Mouse (Mus musculus): ENCODE results near the gene Prrc2b.

GRCm38 (mm10) chr2:32169292-32169691 is 18.4 kb downstream of the Prrc2b start:
- TF ChIP-seq POLR2A (IDR thresholded peaks at IDR 0.05; ENCODE audit: extremely low read depth, insufficient read depth, low read length) (no peak), CTCF (IDR thresholded peaks at IDR 0.05; ENCODE audit: low read depth, low read length) (no peak)

All from liver, adult 2 months (tissue).